Mouse (Mus musculus) E14TG2a.4 (cell line): ENCODE data around the gene Abt1.

Experiments
- H3K27me3 ChIP-seq: 2 replicates; pipeline ENCODE4 v1.6.1; 2014; ENCODE audit warnings: low read length, control low read depth; ENCODE audit not compliant: insufficient read depth
- H3K36me3 ChIP-seq: 2 replicates; pipeline ENCODE4 v1.6.1; 2014; ENCODE audit warnings: low read length, control low read depth; ENCODE audit not compliant: insufficient read depth
- H3K4me1 ChIP-seq: replicated peaks from 2 replicates; pipeline ENCODE4 v1.6.1; 2014; ENCODE audit warnings: low read depth, low read length, control low read depth
- H3K4me3 ChIP-seq: replicated peaks from 2 replicates; pipeline ENCODE4 v1.5.1; 2014; ENCODE audit warnings: mild to moderate bottlenecking, low read length
- H3K9me3 ChIP-seq: 2 replicates; pipeline ENCODE4 v1.6.1; 2014; ENCODE audit warnings: low read length, control low read depth
- CTCF ChIP-seq: conservative IDR thresholded peaks from 2 replicates; pipeline ENCODE4 v1.5.1; 2014; ENCODE audit warnings: low read length
- NANOG ChIP-seq: IDR thresholded peaks from 2 replicates; pipeline ENCODE4 v1.6.1; 2014; ENCODE audit warnings: borderline replicate concordance, low read length, mixed read lengths
- POU5F1 ChIP-seq: IDR thresholded peaks from 2 replicates; pipeline ENCODE4 v1.6.1; 2014; ENCODE audit warnings: low read length, borderline replicate concordance

Gene Abt1

DNA sequence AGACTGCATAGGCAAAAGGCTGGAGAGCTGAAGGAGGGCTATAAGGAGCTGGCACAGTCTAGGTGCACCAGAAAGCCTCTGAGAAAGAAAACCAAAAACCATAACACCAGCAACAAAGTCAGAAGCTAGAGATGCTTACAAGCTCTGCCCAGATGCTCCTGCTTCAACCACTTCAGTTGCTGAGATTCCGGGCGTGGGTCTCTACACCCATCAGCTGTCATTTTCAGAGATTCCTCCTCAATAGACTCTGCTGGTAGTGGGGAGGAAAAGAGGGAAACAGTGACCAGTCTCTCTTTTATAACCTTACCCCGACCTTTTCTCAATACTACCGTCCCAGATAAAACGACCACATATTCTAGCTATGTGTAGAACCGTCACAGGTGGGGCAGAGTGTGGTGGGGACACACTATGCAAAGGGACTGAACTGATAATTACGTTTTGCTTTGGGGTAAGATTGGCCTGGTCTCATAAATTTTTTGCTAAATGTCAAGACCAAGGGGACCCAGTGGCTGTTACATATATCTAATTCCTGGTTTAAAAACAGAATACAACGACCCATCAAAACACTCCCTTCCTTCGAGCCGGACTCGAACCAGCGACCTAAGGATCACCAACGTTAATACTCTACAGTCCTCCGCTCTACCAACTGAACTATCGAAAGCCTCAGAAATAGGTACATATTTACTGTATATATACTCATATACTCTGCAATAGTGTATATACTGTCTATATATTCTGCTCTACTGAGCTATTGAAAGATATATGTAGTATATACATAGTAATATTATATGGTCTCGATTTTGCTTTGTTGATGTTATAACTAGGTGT is 4.7 kb upstream of the Abt1 start:
- Histone ChIP-seq H3K27me3 (no peaks in the 10 kb centered on the region), H3K36me3 (no peaks in the 10 kb centered on the region), H3K9me3 (no peaks in the 10 kb centered on the region), H3K4me3 (0 out of 2 replicates have a peak overlapping the region, but pooled peaks have one; percentile 26), H3K4me1 (peaks cover 58% of the 10 kb centered on the region)
- TF ChIP-seq POU5F1 = no peak
- no peak for TF ChIP-seq NANOG
- TF ChIP-seq CTCF = no peak

DNA sequence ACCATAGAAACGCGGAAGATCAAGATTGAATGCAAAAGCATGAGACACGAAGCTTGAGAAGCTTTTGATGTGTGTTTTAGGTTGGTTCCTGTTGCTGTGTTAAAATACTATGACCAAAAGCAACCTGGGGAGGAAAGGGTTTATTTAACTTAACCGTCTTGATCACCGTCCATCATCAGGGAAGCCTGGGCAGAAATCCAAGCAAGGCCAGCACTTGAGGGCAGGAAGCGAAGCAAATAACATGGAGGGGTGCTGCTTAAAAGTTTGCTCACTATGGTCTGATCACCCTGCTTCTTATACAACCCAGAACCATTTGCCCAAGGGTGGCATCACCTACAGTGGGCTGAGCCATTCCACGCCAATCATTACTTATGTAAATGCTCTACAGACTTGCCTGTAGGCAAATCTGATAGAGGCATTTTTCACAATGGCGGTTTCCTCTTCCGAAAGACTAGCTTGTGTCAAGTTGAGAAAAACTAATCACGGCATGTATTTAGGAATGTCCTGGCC is 3.8 kb upstream of the Abt1 start:
- H3K36me3 ChIP-seq = peaks cover 4% of the 10 kb centered on the region
- no peak for TF ChIP-seq CTCF
- TF ChIP-seq NANOG = no peak
- TF ChIP-seq POU5F1 = no peak
- no peaks in the 10 kb centered on the region for H3K27me3 ChIP-seq
- H3K4me3 ChIP-seq = 0 out of 2 replicates have a peak overlapping the region, but pooled peaks have one; percentile 26
- no peaks in the 10 kb centered on the region for H3K9me3 ChIP-seq
- peaks cover 61% of the 10 kb centered on the region for H3K4me1 ChIP-seq

DNA sequence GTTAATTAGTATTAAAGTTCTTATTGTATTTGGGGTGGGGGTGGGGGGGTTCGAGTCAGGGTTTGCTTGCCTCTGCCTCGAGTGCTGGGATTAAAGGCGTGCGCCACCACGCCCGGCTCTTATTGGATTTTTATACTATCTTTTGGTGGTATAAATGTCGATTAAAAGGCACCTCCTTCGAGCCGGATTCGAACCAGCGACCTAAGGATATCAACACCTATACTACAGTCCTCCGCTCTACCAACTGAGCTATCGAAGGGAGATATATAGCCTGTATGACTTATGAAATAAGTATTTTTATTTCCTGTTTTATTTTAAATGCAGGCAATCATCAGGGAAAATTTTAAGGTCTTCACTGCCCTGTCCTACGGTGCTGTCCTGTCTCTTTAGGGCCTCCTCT is 3.3 kb upstream of the Abt1 start:
- peaks cover 62% of the 10 kb centered on the region for H3K4me1 ChIP-seq
- H3K36me3 ChIP-seq = peaks cover 9% of the 10 kb centered on the region
- TF ChIP-seq NANOG (no peak), CTCF (no peak), POU5F1 (no peak)
- no peaks in the 10 kb centered on the region for H3K9me3 ChIP-seq
- no peaks in the 10 kb centered on the region for H3K27me3 ChIP-seq
- H3K4me3 ChIP-seq = peak overlapping the region; percentile 100; the same call in 1 of the 2 replicates

DNA sequence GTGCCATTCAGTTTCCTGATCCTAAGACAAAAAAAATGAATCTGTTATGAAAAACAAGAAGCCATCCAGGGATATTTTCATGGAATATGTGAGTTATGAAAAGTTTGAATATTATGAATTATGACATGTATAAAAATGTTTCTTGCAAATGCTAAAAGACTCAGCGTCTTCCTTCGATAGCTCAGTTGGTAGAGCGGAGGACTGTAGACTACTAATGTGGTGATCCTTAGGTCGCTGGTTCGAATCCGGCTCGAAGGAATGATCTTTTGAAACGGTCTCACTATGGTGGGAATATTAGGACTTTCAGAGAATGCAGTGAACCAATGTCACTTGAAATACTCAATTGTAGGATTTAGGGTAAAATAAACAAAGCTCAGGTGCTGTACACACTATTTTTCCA is 2.7 kb upstream of the Abt1 start:
- Histone ChIP-seq H3K27me3 (no peaks in the 10 kb centered on the region), H3K4me3 (peak overlapping the region; percentile 100), H3K9me3 (no peaks in the 10 kb centered on the region), H3K36me3 (peaks cover 15% of the 10 kb centered on the region), H3K4me1 (peaks cover 63% of the 10 kb centered on the region)
- TF ChIP-seq NANOG (no peak), POU5F1 (no peak), CTCF (no peak)

DNA sequence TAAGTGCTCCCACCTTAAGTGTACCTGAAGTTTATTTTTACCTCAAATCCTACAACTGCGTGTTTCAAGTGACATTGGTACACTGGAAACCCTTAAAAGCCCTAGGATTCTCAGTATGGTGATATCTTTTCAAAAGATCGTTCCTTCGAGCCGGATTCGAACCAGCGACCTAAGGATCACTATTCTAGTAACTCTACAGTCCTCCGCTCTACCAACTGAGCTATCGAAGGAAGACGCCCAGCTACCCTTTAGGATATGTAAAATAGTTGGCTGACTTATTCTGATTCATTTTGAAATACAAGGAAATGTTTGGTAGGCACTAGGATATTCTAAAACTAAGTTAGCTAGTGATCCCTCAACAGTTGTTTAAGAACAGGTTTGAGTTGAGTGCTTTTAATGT is 1.8 kb upstream of the Abt1 start:
- H3K27me3 ChIP-seq = no peaks in the 10 kb centered on the region
- H3K4me1 ChIP-seq = peaks cover 70% of the 10 kb centered on the region

DNA sequence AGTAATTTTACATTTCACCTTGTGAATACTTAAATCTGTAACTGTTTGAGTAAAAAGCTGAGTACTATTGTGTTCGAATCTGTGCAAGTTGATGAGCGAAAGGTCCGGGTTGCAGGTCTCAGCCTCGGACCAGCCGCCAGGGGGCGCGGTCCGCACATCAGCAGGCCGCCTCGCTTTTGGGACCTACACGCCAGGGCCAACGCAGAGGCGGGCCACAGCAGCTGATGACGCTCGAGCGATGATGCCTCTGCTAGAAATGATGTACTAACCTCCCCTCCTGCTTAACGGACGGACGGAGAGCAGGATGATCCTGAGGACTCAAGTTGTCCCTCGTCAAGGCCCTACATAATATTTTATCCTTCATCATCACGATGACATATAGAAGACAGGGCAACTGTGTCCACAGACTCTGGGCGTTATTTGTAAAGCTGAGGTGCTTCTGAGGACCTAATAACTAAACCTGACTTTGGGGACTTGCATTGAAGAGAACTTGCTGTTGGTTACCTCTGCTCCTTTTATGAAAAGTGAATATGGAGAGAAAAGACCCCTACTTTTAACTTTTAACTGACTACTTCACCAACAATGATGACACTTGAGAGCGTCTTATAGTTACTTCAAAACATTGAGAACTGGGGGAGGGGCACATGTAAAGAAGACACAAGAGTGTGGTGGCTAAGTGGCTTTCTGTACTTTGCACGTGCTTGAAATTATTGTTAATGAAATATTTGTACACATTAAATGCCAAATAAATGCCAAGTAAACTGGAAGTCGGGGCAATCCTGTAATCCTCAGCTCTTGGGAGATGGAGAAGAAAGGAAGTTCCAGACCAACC is 1.0 kb upstream of the Abt1 start:
- peak overlapping the region; percentile 100 for H3K4me3 ChIP-seq
- peaks cover 71% of the 10 kb centered on the region for H3K4me1 ChIP-seq
- H3K9me3 ChIP-seq = no peaks in the 10 kb centered on the region
- peaks cover 32% of the 10 kb centered on the region for H3K36me3 ChIP-seq
- no peaks in the 10 kb centered on the region for H3K27me3 ChIP-seq
- TF ChIP-seq NANOG (no peak), CTCF (peak; percentile 49)

More for the DNA sequence above, 1.8 kb upstream of the Abt1 start:
- Histone ChIP-seq H3K4me3 (peak overlapping the region; percentile 100), H3K9me3 (no peaks in the 10 kb centered on the region), H3K36me3 (peaks cover 24% of the 10 kb centered on the region)
- TF ChIP-seq NANOG (no peak), CTCF (no peak), POU5F1 (no peak)

DNA sequence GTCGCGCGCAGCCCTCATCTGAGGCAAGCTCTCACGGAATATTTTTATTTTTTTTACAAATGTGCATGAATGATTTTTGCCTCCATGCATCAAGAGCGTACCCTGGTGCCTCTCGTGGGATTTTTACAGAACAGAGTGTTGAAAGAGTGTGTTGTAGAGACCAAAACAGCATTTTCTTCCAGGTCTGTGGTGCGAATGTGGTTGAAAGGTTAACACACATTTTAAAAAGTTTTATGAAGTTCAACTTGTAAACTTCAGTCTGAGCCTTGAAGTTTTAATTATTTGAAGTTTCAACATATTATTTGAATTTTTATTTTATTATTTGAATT is 350 bp upstream of the Abt1 start:
- Histone ChIP-seq H3K4me3 (peak overlapping the region; percentile 100), H3K27me3 (no peaks in the 10 kb centered on the region), H3K4me1 (peaks cover 64% of the 10 kb centered on the region), H3K9me3 (no peaks in the 10 kb centered on the region), H3K36me3 (peaks cover 38% of the 10 kb centered on the region)
- no peak for TF ChIP-seq NANOG
- TF ChIP-seq CTCF = no peak

DNA sequence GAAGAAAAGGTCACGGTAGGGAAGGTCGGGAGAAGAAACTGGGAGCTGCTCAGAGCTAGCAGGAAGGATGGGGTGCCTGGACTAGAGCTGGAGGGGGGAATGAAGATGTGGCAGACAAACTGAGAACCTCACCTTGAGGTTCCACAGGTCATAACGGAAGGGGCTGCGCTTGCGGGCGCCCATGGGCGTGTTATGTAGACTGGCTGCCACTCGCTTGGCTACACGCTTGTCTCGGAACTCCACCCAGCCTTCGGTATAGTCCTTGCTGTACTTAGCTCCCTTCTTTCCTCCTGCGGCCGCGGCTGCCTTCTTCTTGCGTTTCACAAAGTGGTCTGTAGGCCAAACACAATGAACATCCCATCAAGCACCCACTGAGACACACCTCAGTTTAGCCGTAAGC is 1.3 kb downstream of the Abt1 start:
- no peaks in the 10 kb centered on the region for H3K9me3 ChIP-seq
- H3K4me3 ChIP-seq = peak overlapping the region; percentile 100
- no peak for TF ChIP-seq CTCF
- TF ChIP-seq POU5F1 = no peak
- no peak for TF ChIP-seq NANOG
- peaks cover 51% of the 10 kb centered on the region for H3K36me3 ChIP-seq
- peaks cover 48% of the 10 kb centered on the region for H3K4me1 ChIP-seq
- no peaks in the 10 kb centered on the region for H3K27me3 ChIP-seq
